Mouse (Mus musculus): ENCODE measurements around the gene Hipk3. TPM values are rescaled to one million over a fixed set of nuclear protein-coding genes. Genes with fewer than 3 reads are reported as not detected.
A peak's percentile ranks its signal among the peaks of the same experiment; 100 is the strongest.

The Hipk3 gene
- polyA plus RNA-seq, 1 experiment from 2014 or later = 17.4 TPM

GRCm38 (mm10) chr2:104484438-104484837 is 9.8 kb downstream of the Hipk3 start:
- Histone ChIP-seq H3K36me3 (ENCODE audit: control insufficient read depth, insufficient read depth, low read length) (no peaks in the 10 kb centered on the region), H3K9me3 (ENCODE audit: control insufficient read depth, low read length) (no peaks in the 10 kb centered on the region), H3K9ac (ENCODE audit: low read depth, low read length) (no peak overlapping the region), H3K4me2 (no peak overlapping the region), H3K4me1 (replicated peaks; ENCODE audit: control insufficient read depth, insufficient read depth, low read length) (peaks cover 8% of the 10 kb centered on the region; the same call in 1 of the 2 replicates), H3K27ac (ENCODE audit: low read depth, low read length) (no peak overlapping the region), H3K4me3 (ENCODE audit: low read depth, low read length) (no peak overlapping the region), H3K27me3 (replicated peaks; ENCODE audit: control insufficient read depth, insufficient read depth, low read length) (no peaks in the 10 kb centered on the region)
- 61% methylated on average over 5 of the region's 5 CpGs for WGBS
- DNase-seq (ENCODE audit: low spot score) (no peak), ATAC-seq (replicated peaks; ENCODE audit: low FRiP score) (no peak)

DNA sequence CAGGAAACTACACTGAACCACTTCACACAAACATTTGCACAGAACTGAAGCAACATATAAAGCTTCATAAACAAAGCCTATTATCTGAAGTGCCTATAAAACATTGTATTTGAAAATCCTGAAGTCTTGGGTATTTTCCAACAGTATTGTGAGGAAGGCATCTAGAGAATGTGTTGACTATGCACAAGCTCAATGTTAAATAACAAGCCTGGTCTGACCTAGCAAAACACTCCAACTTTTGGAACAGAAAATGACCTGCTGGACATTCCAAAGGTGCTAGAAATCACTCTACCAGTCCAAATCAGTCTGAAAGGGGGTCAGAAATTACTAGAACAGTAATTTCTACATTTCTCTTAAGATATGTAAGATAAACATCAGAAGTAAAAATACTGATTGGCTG is 12.1 kb downstream of the Hipk3 start:
- no peak overlapping the region for H3K4me3 ChIP-seq (ENCODE audit: low read depth, low read length)
- no peaks in the 10 kb centered on the region for H3K36me3 ChIP-seq (ENCODE audit: control insufficient read depth, insufficient read depth, low read length)
- H3K4me1 ChIP-seq (replicated peaks; ENCODE audit: control insufficient read depth, insufficient read depth, low read length) = peaks cover 8% of the 10 kb centered on the region; the same call in 1 of the 2 replicates
- no peak for DNase-seq (ENCODE audit: low spot score)
- H3K9me3 ChIP-seq (ENCODE audit: control insufficient read depth, low read length) = no peaks in the 10 kb centered on the region
- no peak for ATAC-seq (replicated peaks; ENCODE audit: low FRiP score)
- H3K4me2 ChIP-seq = no peak overlapping the region
- no peaks in the 10 kb centered on the region for H3K27me3 ChIP-seq (replicated peaks; ENCODE audit: control insufficient read depth, insufficient read depth, low read length)
- no peak overlapping the region for H3K9ac ChIP-seq (ENCODE audit: low read depth, low read length)
- no peak overlapping the region for H3K27ac ChIP-seq (ENCODE audit: low read depth, low read length)

DNA sequence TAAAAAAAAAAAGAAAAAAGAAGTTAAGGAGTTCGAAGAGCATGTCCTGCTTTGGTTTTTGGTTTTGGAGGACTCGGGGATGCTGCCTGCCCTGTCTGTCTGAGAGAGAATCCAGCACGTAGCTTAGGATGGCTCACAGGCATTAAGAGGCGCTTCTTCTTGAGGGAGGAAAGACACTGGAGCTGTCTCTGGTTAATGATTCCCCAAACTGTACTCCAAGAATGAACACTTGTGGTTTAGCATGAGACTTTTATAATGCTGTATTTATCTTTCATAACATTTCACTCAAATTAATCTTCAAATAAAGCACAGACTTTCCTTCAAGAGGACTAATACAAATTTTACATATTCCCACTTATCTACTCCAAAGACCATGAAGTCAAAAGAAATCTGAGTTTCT is 15.2 kb downstream of the Hipk3 start:
- WGBS = 83% methylated on average over 4 of the region's 4 CpGs
- Histone ChIP-seq H3K36me3 (ENCODE audit: control insufficient read depth, insufficient read depth, low read length) (no peaks in the 10 kb centered on the region), H3K27ac (ENCODE audit: low read depth, low read length) (no peak overlapping the region), H3K4me2 (no peak overlapping the region), H3K27me3 (replicated peaks; ENCODE audit: control insufficient read depth, insufficient read depth, low read length) (no peaks in the 10 kb centered on the region), H3K4me3 (ENCODE audit: low read depth, low read length) (no peak overlapping the region), H3K9me3 (ENCODE audit: control insufficient read depth, low read length) (no peaks in the 10 kb centered on the region), H3K9ac (ENCODE audit: low read depth, low read length) (no peak overlapping the region), H3K4me1 (replicated peaks; ENCODE audit: control insufficient read depth, insufficient read depth, low read length) (peaks cover 3% of the 10 kb centered on the region; the same call in 1 of the 2 replicates)
- no peak for ATAC-seq (replicated peaks; ENCODE audit: low FRiP score)
- DNase-seq (ENCODE audit: low spot score) = no peak

GRCm38 (mm10) chr2:104477398-104478015 is 16.7 kb downstream of the Hipk3 start:
- no peaks in the 10 kb centered on the region for H3K9me3 ChIP-seq (ENCODE audit: control insufficient read depth, low read length)
- no peak overlapping the region for H3K4me2 ChIP-seq
- H3K4me1 ChIP-seq (replicated peaks; ENCODE audit: control insufficient read depth, insufficient read depth, low read length) = peaks cover 3% of the 10 kb centered on the region; the same call in 1 of the 2 replicates
- ATAC-seq (replicated peaks; ENCODE audit: low FRiP score) = peak; percentile 15; the same call in 1 of the 2 replicates
- H3K9ac ChIP-seq (ENCODE audit: low read depth, low read length) = no peak overlapping the region
- H3K27me3 ChIP-seq (replicated peaks; ENCODE audit: control insufficient read depth, insufficient read depth, low read length) = no peaks in the 10 kb centered on the region
- H3K27ac ChIP-seq (ENCODE audit: low read depth, low read length) = no peak overlapping the region
- H3K36me3 ChIP-seq (ENCODE audit: control insufficient read depth, insufficient read depth, low read length) = no peaks in the 10 kb centered on the region
- DNase-seq (ENCODE audit: low spot score) = no peak
- WGBS = 59% methylated on average over 2 of the region's 2 CpGs
- H3K4me3 ChIP-seq (ENCODE audit: low read depth, low read length) = no peak overlapping the region

DNA sequence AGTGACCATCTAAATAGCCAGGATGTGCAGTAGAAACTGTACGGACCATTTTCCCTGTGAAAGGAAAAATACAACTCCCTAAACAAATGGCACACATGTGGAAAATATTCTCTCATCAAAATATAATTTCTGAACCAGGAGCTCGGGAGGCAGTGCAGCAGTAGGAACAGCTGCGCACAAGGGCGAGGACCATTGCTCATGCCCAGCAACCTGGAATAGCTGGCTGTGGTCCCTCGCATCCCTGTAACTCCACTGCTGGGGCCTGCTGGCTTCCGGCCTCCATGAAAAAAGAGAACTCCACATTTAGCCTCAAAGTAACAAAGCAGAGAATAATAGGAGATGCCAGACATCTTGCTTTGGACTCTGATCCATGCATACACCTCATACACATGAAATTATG is 22.2 kb downstream of the Hipk3 start:
- H3K4me2 ChIP-seq = no peak overlapping the region
- no peaks in the 10 kb centered on the region for H3K36me3 ChIP-seq (ENCODE audit: control insufficient read depth, insufficient read depth, low read length)
- peaks cover 6% of the 10 kb centered on the region; the same call in 1 of the 2 replicates for H3K4me1 ChIP-seq (replicated peaks; ENCODE audit: control insufficient read depth, insufficient read depth, low read length)
- no peak overlapping the region for H3K4me3 ChIP-seq (ENCODE audit: low read depth, low read length)
- DNase-seq (ENCODE audit: low spot score) (no peak), ATAC-seq (replicated peaks; ENCODE audit: low FRiP score) (no peak)
- H3K9ac ChIP-seq (ENCODE audit: low read depth, low read length) = no peak overlapping the region
- H3K9me3 ChIP-seq (ENCODE audit: control insufficient read depth, low read length) = no peaks in the 10 kb centered on the region
- no peak overlapping the region for H3K27ac ChIP-seq (ENCODE audit: low read depth, low read length)
- WGBS = 88% methylated on average over 6 of the region's 6 CpGs
- no peaks in the 10 kb centered on the region for H3K27me3 ChIP-seq (replicated peaks; ENCODE audit: control insufficient read depth, insufficient read depth, low read length)

GRCm38 (mm10) chr2:104471161-104471560 is 23.1 kb downstream of the Hipk3 start:
- Histone ChIP-seq H3K4me1 (replicated peaks; ENCODE audit: control insufficient read depth, insufficient read depth, low read length) (peaks cover 14% of the 10 kb centered on the region; the same call in 1 of the 2 replicates), H3K9me3 (ENCODE audit: control insufficient read depth, low read length) (no peaks in the 10 kb centered on the region), H3K9ac (ENCODE audit: low read depth, low read length) (no peak overlapping the region), H3K27ac (ENCODE audit: low read depth, low read length) (no peak overlapping the region), H3K36me3 (ENCODE audit: control insufficient read depth, insufficient read depth, low read length) (no peaks in the 10 kb centered on the region), H3K4me3 (ENCODE audit: low read depth, low read length) (no peak overlapping the region), H3K4me2 (no peak overlapping the region), H3K27me3 (replicated peaks; ENCODE audit: control insufficient read depth, insufficient read depth, low read length) (no peaks in the 10 kb centered on the region)
- ATAC-seq (replicated peaks; ENCODE audit: low FRiP score) (no peak), DNase-seq (ENCODE audit: low spot score) (no peak)
- WGBS = 76% methylated on average over 16 of the region's 16 CpGs

DNA sequence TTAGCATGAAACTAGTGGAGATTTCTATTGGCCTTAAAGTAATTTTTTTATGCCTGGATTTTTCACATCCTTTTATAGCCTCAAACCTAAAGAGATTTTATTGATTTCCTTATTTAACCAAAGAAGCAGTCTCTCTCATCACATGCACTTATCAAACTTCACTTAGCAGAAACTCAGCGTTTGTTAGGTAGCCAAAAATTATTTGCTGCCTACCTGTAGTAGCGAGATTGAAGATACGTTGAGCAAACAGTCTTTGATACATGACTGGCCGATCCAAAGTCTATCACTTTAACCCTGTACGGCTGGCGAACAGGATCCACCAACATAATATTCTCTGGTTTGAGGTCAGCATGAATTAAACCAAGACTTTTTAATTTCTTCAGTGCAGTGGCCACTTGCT is 23.7 kb downstream of the Hipk3 start:
- H3K4me3 ChIP-seq (ENCODE audit: low read depth, low read length) = no peak overlapping the region
- WGBS = 83% methylated on average over 6 of the region's 6 CpGs
- no peaks in the 10 kb centered on the region for H3K36me3 ChIP-seq (ENCODE audit: control insufficient read depth, insufficient read depth, low read length)
- H3K27me3 ChIP-seq (replicated peaks; ENCODE audit: control insufficient read depth, insufficient read depth, low read length) = no peaks in the 10 kb centered on the region
- no peaks in the 10 kb centered on the region for H3K9me3 ChIP-seq (ENCODE audit: control insufficient read depth, low read length)
- no peak overlapping the region for H3K27ac ChIP-seq (ENCODE audit: low read depth, low read length)
- H3K9ac ChIP-seq (ENCODE audit: low read depth, low read length) = no peak overlapping the region
- DNase-seq (ENCODE audit: low spot score) (no peak), ATAC-seq (replicated peaks; ENCODE audit: low FRiP score) (no peak)
- H3K4me2 ChIP-seq = no peak overlapping the region
- H3K4me1 ChIP-seq (replicated peaks; ENCODE audit: control insufficient read depth, insufficient read depth, low read length) = peaks cover 16% of the 10 kb centered on the region; the same call in 1 of the 2 replicates

- Histone ChIP-seq H3K4me1 (replicated peaks; ENCODE audit: control insufficient read depth, insufficient read depth, low read length) (peaks cover 16% of the 10 kb centered on the region; the same call in 1 of the 2 replicates), H3K27me3 (replicated peaks; ENCODE audit: control insufficient read depth, insufficient read depth, low read length) (no peaks in the 10 kb centered on the region), H3K27ac (ENCODE audit: low read depth, low read length) (no peak overlapping the region), H3K36me3 (ENCODE audit: control insufficient read depth, insufficient read depth, low read length) (no peaks in the 10 kb centered on the region), H3K9me3 (ENCODE audit: control insufficient read depth, low read length) (no peaks in the 10 kb centered on the region), H3K9ac (ENCODE audit: low read depth, low read length) (no peak overlapping the region), H3K4me3 (ENCODE audit: low read depth, low read length) (no peak overlapping the region), H3K4me2 (no peak overlapping the region)
- 71% methylated on average over 5 of the region's 5 CpGs for WGBS
- ATAC-seq (replicated peaks; ENCODE audit: low FRiP score) (no peak), DNase-seq (ENCODE audit: low spot score) (no peak)
These were observed 25.8 kb downstream of the Hipk3 start for GRCm38 (mm10) chr2:104468419-104468818.

- WGBS = 66% methylated on average over 9 of the region's 9 CpGs
- ATAC-seq (replicated peaks; ENCODE audit: low FRiP score) = no peak
- Histone ChIP-seq H3K9me3 (ENCODE audit: control insufficient read depth, low read length) (no peaks in the 10 kb centered on the region), H3K36me3 (ENCODE audit: control insufficient read depth, insufficient read depth, low read length) (no peaks in the 10 kb centered on the region), H3K9ac (ENCODE audit: low read depth, low read length) (no peak overlapping the region), H3K27ac (ENCODE audit: low read depth, low read length) (no peak overlapping the region), H3K27me3 (replicated peaks; ENCODE audit: control insufficient read depth, insufficient read depth, low read length) (no peaks in the 10 kb centered on the region), H3K4me1 (replicated peaks; ENCODE audit: control insufficient read depth, insufficient read depth, low read length) (peaks cover 16% of the 10 kb centered on the region; the same call in 1 of the 2 replicates), H3K4me3 (ENCODE audit: low read depth, low read length) (no peak overlapping the region), H3K4me2 (no peak overlapping the region)
- DNase-seq (ENCODE audit: low spot score) = no peak
These were observed 27.2 kb downstream of the Hipk3 start for GRCm38 (mm10) chr2:104466908-104467616.

Measured in liver, embryonic 11.5 days (tissue).